Mouse (Mus musculus) stomach, embryonic 16.5 days (tissue): ENCODE results near the gene Tspan18. TPM values are rescaled to one million over a fixed set of nuclear protein-coding genes. Genes with fewer than 3 reads are reported as not detected.
A peak's percentile ranks its signal among the peaks of the same experiment; 100 is the strongest.

Experiments
- ATAC-seq: fragments of 200-750 bp; cut with Nextera tagmentation; 2 replicates; pipeline ENCODE4 v1.8.0; 2017; ENCODE audit warnings: moderate number of reproducible peaks, moderate TSS enrichment; ENCODE audit not compliant: insufficient read depth, low FRiP score
- H3K27ac ChIP-seq: fragments of 300-500 bp; sonication (generic); 2 replicates; pipeline ENCODE4 v1.5.1; 2014; ENCODE audit warnings: low read length
- H3K27me3 ChIP-seq: fragments of 300-500 bp; sonication (generic); 2 replicates; pipeline ENCODE4 v1.6.1; 2014; ENCODE audit warnings: low read length, control low read depth, mixed read lengths; ENCODE audit not compliant: control insufficient read depth, insufficient read depth
- H3K36me3 ChIP-seq: fragments of 300-500 bp; sonication (generic); 2 replicates; pipeline ENCODE4 v1.6.1; 2014; ENCODE audit warnings: low read length; ENCODE audit not compliant: control insufficient read depth, insufficient read depth
- H3K4me1 ChIP-seq: fragments of 300-500 bp; sonication (generic); 2 replicates; pipeline ENCODE4 v1.6.1; 2014; ENCODE audit warnings: low read length, control low read depth, mixed read lengths; ENCODE audit not compliant: control insufficient read depth, insufficient read depth
- H3K4me2 ChIP-seq: fragments of 300-500 bp; sonication (generic); 2 replicates; pipeline ENCODE4 v1.6.1; 2014; ENCODE audit warnings: low read depth, low read length, mixed read lengths
- H3K4me3 ChIP-seq: fragments of 300-500 bp; sonication (generic); replicated peaks from 2 replicates; pipeline ENCODE4 v1.5.1; 2014; ENCODE audit warnings: mild to moderate bottlenecking, low read length
- H3K9ac ChIP-seq: fragments of 300-500 bp; sonication (generic); 2 replicates; pipeline ENCODE4 v1.6.1; 2014; ENCODE audit warnings: low read length
- H3K9me3 ChIP-seq: fragments of 300-500 bp; sonication (generic); replicated peaks from 2 replicates; pipeline ENCODE4 v1.6.1; 2016; ENCODE audit warnings: low read length, control low read depth; ENCODE audit not compliant: control insufficient read depth
- whole genome bisulfite sequencing: fragments of 180-500 bp; shearing (Covaris S2); extraction: QIAGEN DNeasy Blood & Tissue Kit; methylation state at CpG from one replicate; pipeline ENCODE4 v1.1.7; 2014; 5-methylcytosine and 5-hydroxymethylcytosine counted together
- polyA plus RNA-seq: library from polyadenylated mRNA; unstranded; fragments of >200 nt; fragmentation: Nextera tagmentation; extraction: Ambion mirVana; gene quantifications from 2 replicates; pipeline ENCODE4 v1.2.1, GENCODE M21; 2015

Gene Tspan18
- polyA plus RNA-seq, 1 experiment from 2014 or later, result 15.3 TPM

DNA sequence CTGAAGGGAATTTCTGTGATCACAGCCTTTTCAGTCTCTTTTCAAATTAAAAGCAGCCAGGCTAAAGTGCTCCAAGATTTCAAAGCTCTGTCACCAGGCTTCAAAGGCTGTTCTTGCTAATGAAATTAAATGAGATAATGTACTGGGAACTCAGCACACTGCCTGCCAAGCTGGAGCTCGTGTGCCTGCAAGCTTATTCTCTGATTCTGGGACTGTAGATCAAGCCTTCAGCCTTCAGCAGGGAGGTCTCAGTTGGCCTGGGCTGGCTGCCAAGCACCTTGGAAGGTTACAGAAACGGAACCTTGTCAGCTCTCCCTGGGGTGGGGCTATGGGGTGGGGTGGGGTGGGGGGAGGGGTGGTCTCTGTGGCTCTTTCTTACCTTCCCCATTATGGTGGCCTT lies 171.0 kb downstream of the Tspan18 start:
- no peaks in the 10 kb centered on the region for H3K27me3 ChIP-seq
- ATAC-seq, result peak; percentile 41; the same call in 1 of the 2 replicates
- H3K4me3 ChIP-seq, result no peak overlapping the region
- no peaks in the 10 kb centered on the region for H3K9me3 ChIP-seq
- no peak overlapping the region for H3K9ac ChIP-seq
- H3K27ac ChIP-seq, result peak overlapping the region; percentile 34
- no peak overlapping the region for H3K4me2 ChIP-seq
- H3K4me1 ChIP-seq, result peaks cover 21% of the 10 kb centered on the region
- H3K36me3 ChIP-seq, result no peaks in the 10 kb centered on the region
- WGBS, result 2% methylated on average over 2 of the region's 2 CpGs

DNA sequence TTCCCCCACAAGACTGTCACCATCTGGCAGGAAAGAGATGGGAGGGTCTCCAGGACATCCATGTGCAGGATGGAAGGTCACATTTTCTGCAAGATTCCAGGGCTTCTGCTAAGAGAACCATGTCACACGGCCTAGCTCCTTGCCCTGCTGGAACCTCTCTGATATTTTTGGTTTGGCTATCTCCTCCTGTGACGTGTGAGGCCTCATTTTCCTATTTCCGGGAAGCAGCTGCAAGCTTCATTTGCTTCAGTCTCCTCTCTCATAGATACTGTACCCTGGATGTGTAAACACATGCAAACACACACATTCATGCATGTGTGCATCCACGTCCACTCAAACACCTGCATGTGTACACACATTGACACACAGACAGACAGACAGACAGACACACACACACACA lies 171.5 kb downstream of the Tspan18 start:
- no peak overlapping the region for H3K4me3 ChIP-seq
- H3K4me2 ChIP-seq, result no peak overlapping the region
- ATAC-seq, result no peak
- H3K27ac ChIP-seq, result peak overlapping the region; percentile 34
- H3K4me1 ChIP-seq, result peaks cover 21% of the 10 kb centered on the region
- H3K9ac ChIP-seq, result no peak overlapping the region
- no peaks in the 10 kb centered on the region for H3K36me3 ChIP-seq
- WGBS, result 61% methylated on average over 4 of the region's 4 CpGs
- H3K9me3 ChIP-seq, result no peaks in the 10 kb centered on the region
- H3K27me3 ChIP-seq, result no peaks in the 10 kb centered on the region

DNA sequence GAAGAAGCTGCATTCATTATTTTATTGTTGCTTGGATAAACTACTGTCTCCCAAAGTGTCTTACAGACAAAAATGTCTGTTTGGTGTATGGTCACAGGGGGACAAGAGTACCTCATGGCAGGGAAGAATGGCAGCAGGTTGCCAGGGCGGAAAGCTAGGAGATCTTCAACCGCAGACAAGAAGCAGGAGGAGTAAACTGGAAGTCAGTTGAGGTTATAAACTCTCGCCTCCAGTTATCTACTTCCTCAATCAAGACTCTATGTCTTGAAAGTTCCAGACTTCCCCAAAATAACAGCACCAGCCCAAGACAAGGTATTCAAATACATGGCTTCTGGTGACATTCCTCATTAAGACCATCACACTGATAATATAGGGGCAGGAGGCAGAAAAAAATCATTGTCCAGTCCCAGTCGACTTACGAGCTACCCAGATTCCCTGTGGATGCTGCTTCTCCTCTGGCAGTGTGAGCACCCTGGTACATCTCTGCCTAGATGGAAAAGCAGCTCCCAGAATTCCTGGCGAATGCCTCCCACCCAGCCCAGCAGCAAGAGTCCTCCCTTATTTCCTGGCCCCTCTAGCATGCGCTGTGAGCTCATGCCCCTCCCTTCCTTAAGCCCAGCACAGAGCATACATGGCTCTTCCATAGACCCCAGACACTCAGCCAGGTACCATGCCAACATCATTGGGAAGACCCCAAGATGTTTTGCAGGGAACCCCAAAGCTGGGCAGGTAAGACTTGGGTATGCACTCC lies 172.2 kb downstream of the Tspan18 start:
- 69% methylated on average over 7 of the region's 7 CpGs for WGBS
- H3K9me3 ChIP-seq, result no peaks in the 10 kb centered on the region
- H3K9ac ChIP-seq, result no peak overlapping the region
- no peak overlapping the region for H3K27ac ChIP-seq
- H3K4me2 ChIP-seq, result no peak overlapping the region
- H3K4me3 ChIP-seq, result no peak overlapping the region
- H3K36me3 ChIP-seq, result no peaks in the 10 kb centered on the region
- no peaks in the 10 kb centered on the region for H3K27me3 ChIP-seq
- no peak for ATAC-seq
- H3K4me1 ChIP-seq, result peaks cover 21% of the 10 kb centered on the region

DNA sequence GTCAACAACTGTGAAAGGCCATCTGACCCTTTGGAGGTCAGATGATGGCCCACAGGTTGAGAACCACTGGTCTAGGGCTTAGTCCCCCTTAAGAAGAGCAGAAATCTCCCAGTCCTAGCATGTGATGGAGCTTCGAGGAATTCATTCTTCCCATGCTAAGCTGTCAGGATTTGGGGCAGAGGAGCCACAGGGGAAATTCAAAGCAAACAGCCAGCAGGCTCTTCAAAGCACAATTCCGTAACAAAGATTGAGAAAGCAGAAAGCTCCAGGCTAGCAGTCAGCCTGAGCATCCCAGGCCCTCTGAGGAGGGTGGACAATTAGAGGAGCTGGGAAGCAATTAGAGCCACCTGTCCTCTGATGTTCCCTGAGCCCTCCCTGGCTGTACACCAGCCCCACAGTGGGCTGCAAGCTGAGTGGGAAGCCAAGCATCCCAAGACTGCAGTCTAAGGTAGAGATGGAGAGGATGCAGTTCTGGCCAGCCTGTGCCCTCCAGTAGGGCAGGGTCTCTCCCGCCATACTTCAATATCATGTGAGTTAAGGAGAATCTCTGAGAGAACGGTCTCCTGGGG lies 173.8 kb downstream of the Tspan18 start:
- WGBS, result 87% methylated on average over 4 of the region's 4 CpGs
- Histone ChIP-seq H3K4me3 (no peak overlapping the region), H3K27me3 (no peaks in the 10 kb centered on the region), H3K4me1 (peaks cover 16% of the 10 kb centered on the region), H3K4me2 (no peak overlapping the region), H3K9me3 (no peaks in the 10 kb centered on the region), H3K9ac (no peak overlapping the region), H3K36me3 (no peaks in the 10 kb centered on the region), H3K27ac (no peak overlapping the region)
- no peak for ATAC-seq

DNA sequence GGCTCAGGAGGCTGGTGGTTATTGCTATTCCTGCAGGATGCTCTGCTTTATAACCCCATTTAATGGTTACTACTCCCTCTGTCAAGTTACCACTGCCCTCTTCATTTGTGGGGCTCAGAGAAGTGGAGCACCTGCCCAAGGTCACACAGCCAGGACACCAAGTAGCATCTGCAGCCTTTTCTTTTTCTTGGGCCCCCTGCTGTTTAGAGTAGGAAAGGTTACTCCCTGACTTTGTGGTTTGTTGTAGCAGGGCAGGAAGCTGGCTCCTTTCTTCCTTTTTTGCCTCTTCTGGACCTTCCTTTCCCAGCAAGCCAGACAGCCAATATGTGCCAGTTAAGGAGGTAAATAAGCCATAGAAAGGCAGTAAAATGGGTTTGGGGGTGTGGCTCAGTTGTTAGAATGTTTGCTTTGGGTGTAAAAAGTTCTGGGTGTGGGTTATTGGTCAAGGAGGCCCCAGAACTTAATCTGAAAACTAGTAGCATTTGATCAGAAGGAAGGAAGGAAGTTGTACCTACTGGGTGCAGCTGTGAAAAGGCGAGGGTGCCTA lies 179.7 kb downstream of the Tspan18 start:
- WGBS, result 52% methylated on average over 1 of the region's 1 CpGs
- Histone ChIP-seq H3K36me3 (no peaks in the 10 kb centered on the region), H3K4me3 (no peak overlapping the region), H3K27me3 (no peaks in the 10 kb centered on the region), H3K9ac (no peak overlapping the region), H3K9me3 (no peaks in the 10 kb centered on the region), H3K4me2 (no peak overlapping the region), H3K4me1 (no peaks in the 10 kb centered on the region; the same call in 1 of the 2 replicates), H3K27ac (no peak overlapping the region)
- peak; percentile 30; the same call in 1 of the 2 replicates for ATAC-seq

DNA sequence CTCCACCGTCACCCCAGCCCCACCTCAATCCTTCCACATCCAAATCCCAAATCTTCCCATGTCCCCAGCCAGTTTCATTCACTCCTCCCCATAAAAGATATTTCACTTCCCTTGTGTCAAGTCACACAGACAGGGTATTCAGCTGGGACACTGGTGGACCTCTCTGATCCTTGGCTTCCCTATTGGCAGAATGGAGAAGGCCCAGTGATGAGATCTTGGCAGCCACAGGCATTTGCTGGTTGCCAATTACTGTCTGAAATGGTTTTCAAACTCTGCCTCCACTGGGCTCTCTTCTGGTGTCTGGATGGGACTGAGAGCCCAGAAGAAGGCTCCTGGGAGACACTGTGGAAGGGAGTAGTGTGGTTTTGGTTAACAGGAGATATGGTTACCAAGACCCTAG lies 180.5 kb downstream of the Tspan18 start:
- Histone ChIP-seq H3K4me3 (no peak overlapping the region), H3K36me3 (no peaks in the 10 kb centered on the region), H3K9ac (no peak overlapping the region), H3K27ac (no peak overlapping the region), H3K4me1 (no peaks in the 10 kb centered on the region; the same call in 1 of the 2 replicates), H3K4me2 (no peak overlapping the region), H3K27me3 (no peaks in the 10 kb centered on the region), H3K9me3 (no peaks in the 10 kb centered on the region)
- 94% methylated on average over 1 of the region's 1 CpGs for WGBS
- no peak for ATAC-seq

DNA sequence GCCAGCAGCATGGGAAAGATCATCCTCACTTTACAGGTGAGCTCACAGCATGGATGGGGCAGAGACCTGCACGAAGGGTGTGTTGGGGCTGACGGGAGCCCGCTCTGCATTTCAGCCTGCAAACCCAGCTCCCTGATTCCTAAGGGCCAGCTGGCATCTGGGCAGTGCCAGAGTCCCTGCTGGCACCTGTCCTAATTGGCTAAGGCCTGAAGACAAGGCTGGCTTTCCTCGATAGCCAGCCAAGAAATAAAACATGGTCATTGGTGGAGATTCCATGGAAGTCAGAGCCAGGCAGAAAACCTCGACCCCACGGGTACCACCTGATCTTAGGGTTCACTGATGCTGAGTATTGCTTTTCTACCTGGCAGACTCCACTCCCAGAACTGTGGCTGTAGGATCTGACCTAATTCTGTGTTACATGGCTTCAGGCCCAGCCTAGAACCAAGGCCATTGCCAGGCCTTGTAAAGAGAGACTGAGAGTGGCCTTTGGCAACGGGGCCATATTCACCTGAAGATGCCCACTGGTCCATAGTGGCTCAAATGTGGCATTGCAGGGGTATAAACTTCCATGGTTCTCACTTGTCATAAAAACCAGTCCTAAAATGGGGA lies 181.3 kb downstream of the Tspan18 start:
- no peaks in the 10 kb centered on the region for H3K36me3 ChIP-seq
- H3K9me3 ChIP-seq, result no peaks in the 10 kb centered on the region
- WGBS, result 78% methylated on average over 7 of the region's 7 CpGs
- H3K4me1 ChIP-seq, result no peaks in the 10 kb centered on the region; the same call in 1 of the 2 replicates
- no peak overlapping the region for H3K4me2 ChIP-seq
- no peaks in the 10 kb centered on the region for H3K27me3 ChIP-seq
- no peak overlapping the region for H3K4me3 ChIP-seq
- H3K27ac ChIP-seq, result no peak overlapping the region
- H3K9ac ChIP-seq, result no peak overlapping the region
- ATAC-seq, result no peak

DNA sequence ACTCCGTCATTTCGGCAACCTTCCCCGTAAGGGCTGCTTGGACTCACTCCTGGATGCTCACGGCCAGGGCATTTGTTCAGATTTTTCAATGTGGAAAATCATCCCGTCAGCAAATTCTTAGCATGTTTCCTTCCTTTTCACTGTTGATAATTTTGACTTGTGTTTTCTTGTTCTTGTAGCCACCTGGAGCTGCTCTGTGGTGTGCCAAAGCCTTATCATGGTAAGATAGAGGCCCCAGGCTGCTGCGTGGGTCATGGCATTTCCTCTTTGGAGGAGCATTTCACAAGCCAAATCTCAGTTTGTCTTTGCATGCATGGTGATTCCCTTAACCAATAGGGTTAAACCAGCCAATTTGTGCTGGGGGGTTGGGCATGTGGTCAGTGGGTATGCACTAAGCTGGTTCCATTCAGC lies 182.1 kb downstream of the Tspan18 start:
- no peak overlapping the region for H3K4me2 ChIP-seq
- ATAC-seq, result no peak
- H3K9ac ChIP-seq, result no peak overlapping the region
- no peak overlapping the region for H3K4me3 ChIP-seq
- H3K27ac ChIP-seq, result no peak overlapping the region
- H3K27me3 ChIP-seq, result no peaks in the 10 kb centered on the region
- 65% methylated on average over 6 of the region's 6 CpGs for WGBS
- no peaks in the 10 kb centered on the region for H3K9me3 ChIP-seq
- H3K36me3 ChIP-seq, result no peaks in the 10 kb centered on the region
- no peaks in the 10 kb centered on the region; the same call in 1 of the 2 replicates for H3K4me1 ChIP-seq
